Mouse (Mus musculus) midbrain, embryonic 10.5 days (tissue): ENCODE measurements around the gene Slc25a10. TPM values are rescaled to one million over a fixed set of nuclear protein-coding genes. Genes with fewer than 3 reads are reported as not detected.

Experiments
- DNase-seq: peaks from one replicate; pipeline ENCODE4 v3.0.0-alpha.2; 2017; ENCODE audit warnings: low spot score
- H3K27ac ChIP-seq: fragments of 300-500 bp; sonication (generic); replicated peaks from 2 replicates; pipeline ENCODE4 v1.5.1; 2016; ENCODE audit warnings: mild to moderate bottlenecking
- H3K27me3 ChIP-seq: fragments of 300-500 bp; sonication (generic); 2 replicates; pipeline ENCODE4 v1.6.1; 2016; ENCODE audit warnings: low read depth, mild to moderate bottlenecking; ENCODE audit not compliant: poor library complexity, severe bottlenecking
- H3K36me3 ChIP-seq: fragments of 300-500 bp; sonication (generic); 2 replicates; pipeline ENCODE4 v1.6.1; 2016; ENCODE audit warnings: mild to moderate bottlenecking, moderate library complexity
- H3K4me1 ChIP-seq: fragments of 300-500 bp; sonication (generic); 2 replicates; pipeline ENCODE4 v1.6.1; 2016
- H3K4me3 ChIP-seq: fragments of 300-500 bp; sonication (generic); 2 replicates; pipeline ENCODE4 v1.5.1; 2016; ENCODE audit warnings: mild to moderate bottlenecking, moderate library complexity
- H3K9me3 ChIP-seq: fragments of 300-500 bp; sonication (generic); replicated peaks from 2 replicates; pipeline ENCODE4 v1.6.1; 2016; ENCODE audit warnings: mild to moderate bottlenecking
- whole genome bisulfite sequencing: fragments of 180-500 bp; shearing (Covaris S2); methylation state at CpG from one replicate; pipeline ENCODE4 v1.1.7; 2016; 5-methylcytosine and 5-hydroxymethylcytosine counted together
- polyA plus RNA-seq: library from polyadenylated mRNA; unstranded; fragments of >200 nt; fragmentation: Nextera tagmentation; extraction: Ambion mirVana; gene quantifications from 2 replicates; pipeline ENCODE4 v1.2.1, GENCODE M21; 2016

Slc25a10 gene
- polyA plus RNA-seq, 1 experiment from 2014 or later = 53.4 TPM

GRCm38 (mm10) chr11:120490291-120491046 lies 1.2 kb upstream of the Slc25a10 start:
- peaks cover 60% of the 10 kb centered on the region for H3K36me3 ChIP-seq
- WGBS = 38% methylated on average over 4 of the region's 4 CpGs

DNA sequence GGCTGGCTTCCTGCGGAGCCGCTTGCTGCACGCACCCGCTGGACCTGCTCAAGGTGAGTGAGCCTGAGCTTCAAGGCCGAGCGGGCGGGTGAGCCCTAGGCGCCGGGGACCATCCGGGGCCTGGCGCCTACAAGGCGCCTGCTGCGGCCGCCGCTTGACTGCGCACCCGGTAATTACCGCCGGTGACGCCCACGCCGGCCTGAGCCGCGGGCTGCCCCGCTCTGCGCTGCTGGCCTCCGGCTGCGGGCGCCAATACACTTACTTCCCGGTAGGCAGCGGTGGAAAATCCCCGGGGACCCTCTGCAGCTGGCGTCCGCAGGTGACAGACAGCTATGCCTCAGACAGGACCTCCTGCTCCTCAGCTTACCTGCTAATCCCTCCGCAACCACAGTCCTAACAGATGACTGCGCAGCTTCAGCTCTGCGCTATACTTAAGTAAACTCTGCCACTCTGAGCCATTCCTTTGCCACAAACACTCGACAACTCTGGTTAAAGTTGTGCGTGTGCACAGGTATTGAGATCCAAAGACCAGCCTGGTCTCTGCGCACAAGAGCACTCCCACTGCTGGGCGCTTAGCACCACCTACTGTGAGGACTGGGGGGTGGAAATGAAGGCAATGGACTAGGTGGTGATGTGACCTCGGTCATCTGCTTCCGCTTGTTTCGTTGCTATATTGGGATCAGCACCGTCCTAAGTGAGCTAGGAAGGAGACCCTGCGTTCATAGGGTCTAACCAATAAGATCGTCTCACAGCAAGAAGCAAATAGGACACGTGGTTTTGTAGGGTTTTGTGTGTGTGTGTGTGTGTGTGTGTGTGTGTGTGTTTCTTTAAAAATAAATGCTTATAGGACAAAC lies 611 bp downstream of the Slc25a10 start:
- H3K36me3 ChIP-seq = peaks cover 60% of the 10 kb centered on the region
- peaks cover 49% of the 10 kb centered on the region for H3K4me1 ChIP-seq
- no peaks in the 10 kb centered on the region for H3K27me3 ChIP-seq
- WGBS = under 1% methylated on average over 48 of the region's 48 CpGs
- peak overlapping the region; percentile 91 for H3K27ac ChIP-seq
- peak; percentile 52 for DNase-seq
- peak overlapping the region; percentile 93 for H3K4me3 ChIP-seq
- H3K9me3 ChIP-seq = no peaks in the 10 kb centered on the region

More at GRCm38 (mm10) chr11:120490291-120491046, 1.2 kb upstream of the Slc25a10 start:
- DNase-seq = no peak
- Histone ChIP-seq H3K4me3 (peak overlapping the region; percentile 93), H3K9me3 (no peaks in the 10 kb centered on the region), H3K27ac (peak overlapping the region; percentile 91), H3K4me1 (peaks cover 55% of the 10 kb centered on the region), H3K27me3 (no peaks in the 10 kb centered on the region)

DNA sequence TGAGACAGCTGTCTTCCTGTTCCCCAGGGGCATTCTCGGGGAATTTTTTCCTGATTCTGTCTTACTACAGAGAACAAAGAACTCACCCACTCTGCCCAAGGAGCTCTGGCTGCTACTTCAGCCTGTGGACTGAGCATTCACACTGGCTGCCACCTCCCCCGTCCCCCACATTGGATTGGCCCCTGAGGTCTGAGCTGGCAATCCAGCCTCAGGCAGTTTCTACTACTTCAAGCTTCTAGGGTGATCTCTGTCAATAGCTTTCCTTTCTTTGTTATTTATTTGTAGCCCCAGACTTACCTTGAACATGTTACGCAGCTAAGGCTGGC lies 1.2 kb downstream of the Slc25a10 start:
- Histone ChIP-seq H3K9me3 (no peaks in the 10 kb centered on the region), H3K4me1 (peaks cover 49% of the 10 kb centered on the region), H3K27ac (peak overlapping the region; percentile 91), H3K4me3 (peak overlapping the region; percentile 93), H3K36me3 (peaks cover 60% of the 10 kb centered on the region), H3K27me3 (no peaks in the 10 kb centered on the region)
- 33% methylated on average over 3 of the region's 3 CpGs for WGBS
- no peak for DNase-seq

- peaks cover 49% of the 10 kb centered on the region for H3K4me1 ChIP-seq
- peak overlapping the region; percentile 91 for H3K27ac ChIP-seq
- DNase-seq = no peak
- H3K36me3 ChIP-seq = peaks cover 60% of the 10 kb centered on the region
- no peaks in the 10 kb centered on the region for H3K27me3 ChIP-seq
- 83% methylated on average over 3 of the region's 3 CpGs for WGBS
- H3K9me3 ChIP-seq = no peaks in the 10 kb centered on the region
- peak overlapping the region; percentile 93 for H3K4me3 ChIP-seq
Observed at GRCm38 (mm10) chr11:120493351-120493750, 1.7 kb downstream of the Slc25a10 start.

DNA sequence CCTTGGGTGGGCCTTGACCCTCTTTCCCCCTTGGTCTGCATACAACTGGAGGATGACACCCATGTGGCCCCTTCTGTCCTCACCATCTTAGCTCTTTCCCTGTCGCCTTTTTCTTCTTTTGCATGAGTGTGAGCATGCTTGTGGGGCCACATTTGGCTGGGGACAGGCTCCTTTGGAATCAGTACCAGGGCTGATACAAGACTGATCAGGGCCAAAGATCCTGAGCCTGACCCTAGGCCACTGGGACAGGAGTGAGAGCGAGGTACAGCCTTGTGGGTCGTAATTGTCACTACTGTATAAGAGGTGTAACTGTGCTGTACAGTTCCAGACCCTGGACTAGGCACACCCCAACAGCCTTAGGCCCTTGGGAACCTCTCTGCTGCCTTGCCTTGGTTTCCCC lies 2.3 kb downstream of the Slc25a10 start:
- peaks cover 60% of the 10 kb centered on the region for H3K36me3 ChIP-seq
- peaks cover 49% of the 10 kb centered on the region for H3K4me1 ChIP-seq

GRCm38 (mm10) chr11:120497436-120497835 lies 5.8 kb downstream of the Slc25a10 start:
- no peak overlapping the region for H3K4me3 ChIP-seq
- DNase-seq = no peak

More for the DNA sequence above, 2.3 kb downstream of the Slc25a10 start:
- Histone ChIP-seq H3K9me3 (no peaks in the 10 kb centered on the region), H3K27ac (no peak overlapping the region), H3K27me3 (no peaks in the 10 kb centered on the region), H3K4me3 (no peak overlapping the region)
- no peak for DNase-seq
- WGBS = 77% methylated on average over 3 of the region's 3 CpGs

DNA sequence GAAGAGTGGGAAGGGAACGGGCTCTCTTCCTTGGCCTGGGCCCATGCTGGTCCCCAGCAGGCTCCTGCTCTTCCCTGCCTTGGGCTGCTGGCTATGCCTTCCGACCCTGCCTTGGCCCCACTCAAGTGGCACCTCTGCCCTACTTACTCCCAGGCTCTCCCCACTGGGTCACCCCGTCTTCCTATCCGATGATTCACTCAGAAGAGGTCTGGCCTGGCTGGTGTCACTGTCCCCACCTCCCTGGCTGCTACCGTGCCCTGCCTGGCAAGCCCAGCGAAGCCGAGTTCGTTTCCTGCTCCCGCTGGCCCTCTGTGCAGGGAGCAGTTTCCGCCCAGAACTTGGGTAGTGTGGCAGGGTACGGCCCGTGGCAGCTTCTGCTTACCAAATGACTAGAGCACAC lies 6.6 kb downstream of the Slc25a10 start:
- DNase-seq = no peak
- Histone ChIP-seq H3K36me3 (peaks cover 56% of the 10 kb centered on the region), H3K4me1 (peaks cover 10% of the 10 kb centered on the region), H3K9me3 (no peaks in the 10 kb centered on the region), H3K27ac (no peak overlapping the region), H3K27me3 (no peaks in the 10 kb centered on the region), H3K4me3 (no peak overlapping the region)
- 97% methylated on average over 12 of the region's 12 CpGs for WGBS

More at GRCm38 (mm10) chr11:120497436-120497835, 5.8 kb downstream of the Slc25a10 start:
- 92% methylated on average over 3 of the region's 3 CpGs for WGBS
- Histone ChIP-seq H3K27ac (no peak overlapping the region), H3K27me3 (no peaks in the 10 kb centered on the region), H3K9me3 (no peaks in the 10 kb centered on the region), H3K4me1 (peaks cover 18% of the 10 kb centered on the region), H3K36me3 (peaks cover 56% of the 10 kb centered on the region)

DNA sequence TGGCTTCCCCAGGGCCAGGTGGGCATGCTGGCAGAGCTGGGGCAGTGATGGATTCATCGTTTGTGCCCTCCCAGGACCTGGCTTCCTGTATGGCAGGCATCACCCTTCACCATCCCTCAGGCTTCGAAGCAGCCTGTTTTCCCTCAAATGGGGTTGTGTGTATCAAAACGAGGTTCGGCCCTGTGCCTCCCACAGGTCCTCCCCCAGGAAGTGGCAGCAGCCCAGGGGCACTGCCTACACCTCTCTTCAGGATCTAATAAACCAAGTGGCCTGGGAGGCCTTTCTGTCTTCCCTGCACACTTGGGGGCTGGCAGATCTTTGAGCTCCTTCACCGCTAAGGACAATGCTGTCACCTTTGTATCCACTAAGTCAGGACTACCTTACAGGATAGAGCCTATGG lies 7.3 kb downstream of the Slc25a10 start:
- Histone ChIP-seq H3K9me3 (no peaks in the 10 kb centered on the region), H3K4me3 (no peak overlapping the region), H3K36me3 (peaks cover 56% of the 10 kb centered on the region), H3K4me1 (peaks cover 4% of the 10 kb centered on the region), H3K27me3 (no peaks in the 10 kb centered on the region), H3K27ac (no peak overlapping the region)
- 89% methylated on average over 5 of the region's 5 CpGs for WGBS
- DNase-seq = no peak

DNA sequence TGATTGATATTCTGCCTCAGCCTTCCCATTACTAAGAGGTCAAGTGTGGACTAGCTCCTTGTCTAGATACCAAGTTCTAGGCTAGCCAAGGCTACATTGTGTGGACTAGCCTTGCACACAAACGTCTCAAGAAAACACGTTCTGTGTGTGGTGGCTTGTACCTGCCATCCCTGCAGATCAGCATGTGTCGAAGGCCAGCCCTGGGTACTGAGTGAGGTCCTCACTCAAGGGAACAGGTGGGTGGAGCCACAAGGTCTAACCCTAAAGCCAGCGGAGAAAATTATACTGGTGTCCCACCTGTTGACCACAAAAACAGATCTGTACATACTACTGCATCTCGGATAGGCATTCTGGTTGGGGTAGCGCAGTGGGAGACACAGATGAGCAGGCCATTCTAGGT lies 8.3 kb downstream of the Slc25a10 start:
- Histone ChIP-seq H3K36me3 (peaks cover 46% of the 10 kb centered on the region), H3K9me3 (no peaks in the 10 kb centered on the region), H3K27ac (no peak overlapping the region), H3K27me3 (no peaks in the 10 kb centered on the region), H3K4me3 (no peak overlapping the region), H3K4me1 (no peaks in the 10 kb centered on the region)
- 80% methylated on average over 6 of the region's 6 CpGs for WGBS
- DNase-seq = no peak

DNA sequence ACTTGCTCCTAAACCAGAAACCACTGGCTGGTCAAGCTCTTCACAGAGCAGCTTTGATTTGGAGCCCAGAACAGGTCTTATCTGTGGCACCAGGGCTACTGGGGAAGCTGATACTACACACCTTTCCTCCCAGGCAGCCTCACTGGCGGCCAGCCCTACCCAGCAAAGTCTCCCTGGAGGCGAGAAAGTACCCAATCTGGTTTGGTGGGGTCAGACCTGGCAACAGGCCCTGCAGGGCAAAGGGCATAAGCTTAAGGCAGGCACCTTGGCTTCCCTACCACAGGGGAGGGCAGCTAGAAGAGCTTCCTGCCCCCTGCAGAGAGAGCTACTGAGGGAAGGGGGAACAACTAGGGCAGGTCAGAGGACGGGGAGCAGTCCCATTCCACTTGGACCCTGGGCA lies 8.7 kb downstream of the Slc25a10 start:
- Histone ChIP-seq H3K27ac (no peak overlapping the region), H3K4me3 (no peak overlapping the region), H3K4me1 (no peaks in the 10 kb centered on the region), H3K27me3 (no peaks in the 10 kb centered on the region), H3K36me3 (peaks cover 41% of the 10 kb centered on the region), H3K9me3 (no peaks in the 10 kb centered on the region)
- no peak for DNase-seq
- 26% methylated on average over 3 of the region's 3 CpGs for WGBS

DNA sequence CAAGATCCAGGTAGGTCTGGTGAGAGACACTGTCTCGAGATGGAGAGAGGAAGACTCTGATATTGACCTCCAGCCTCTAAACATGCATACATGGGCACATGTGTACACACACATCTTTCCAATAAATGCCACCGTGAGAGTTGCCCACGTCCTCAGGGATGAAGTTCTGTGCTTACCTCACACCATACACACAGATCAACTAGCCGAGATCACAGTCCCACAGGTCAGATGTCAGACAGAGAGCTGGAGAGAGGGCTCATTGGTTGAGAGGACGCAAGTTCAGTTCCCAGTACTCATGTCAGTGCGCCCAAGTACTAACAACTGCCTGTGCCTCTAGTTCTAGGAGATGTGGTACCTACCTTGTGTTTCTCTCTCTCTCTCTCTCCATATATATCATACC lies 9.4 kb downstream of the Slc25a10 start:
- Histone ChIP-seq H3K27me3 (no peaks in the 10 kb centered on the region), H3K9me3 (no peaks in the 10 kb centered on the region), H3K4me1 (no peaks in the 10 kb centered on the region), H3K36me3 (peaks cover 34% of the 10 kb centered on the region), H3K27ac (no peak overlapping the region), H3K4me3 (no peak overlapping the region)
- DNase-seq = no peak
- 69% methylated on average over 6 of the region's 6 CpGs for WGBS

DNA sequence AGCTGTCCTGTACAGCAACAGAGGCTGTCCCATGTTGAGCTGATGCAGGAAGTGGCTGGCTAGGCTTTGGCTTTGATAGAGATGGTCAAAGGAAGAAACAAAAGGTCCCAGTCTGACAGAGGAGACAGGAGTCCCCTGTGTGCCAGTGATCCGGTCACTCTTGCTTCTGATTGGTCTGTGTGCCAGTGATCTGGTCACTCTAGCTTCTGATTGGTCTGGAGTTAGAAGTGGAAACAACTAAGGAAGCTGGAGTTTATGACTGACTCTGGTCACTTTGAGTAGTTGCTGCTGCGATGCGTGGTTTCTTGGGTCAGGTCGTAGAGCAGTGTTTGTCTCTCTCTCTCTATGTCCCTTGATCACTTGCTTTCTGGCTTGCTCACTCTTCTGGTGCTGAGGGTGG lies 10.1 kb downstream of the Slc25a10 start:
- H3K27ac ChIP-seq = no peak overlapping the region
- peaks cover 28% of the 10 kb centered on the region for H3K36me3 ChIP-seq
- H3K27me3 ChIP-seq = no peaks in the 10 kb centered on the region
- H3K4me3 ChIP-seq = no peak overlapping the region
- no peaks in the 10 kb centered on the region for H3K9me3 ChIP-seq
- no peak for DNase-seq
- no peaks in the 10 kb centered on the region for H3K4me1 ChIP-seq
- 95% methylated on average over 4 of the region's 4 CpGs for WGBS

- WGBS = 92% methylated on average over 3 of the region's 3 CpGs
- no peak for DNase-seq
- H3K4me3 ChIP-seq = no peak overlapping the region
- peaks cover 12% of the 10 kb centered on the region for H3K4me1 ChIP-seq
- H3K27me3 ChIP-seq = no peaks in the 10 kb centered on the region; the same call in 1 of the 2 replicates
- H3K9me3 ChIP-seq = no peaks in the 10 kb centered on the region
- no peak overlapping the region for H3K27ac ChIP-seq
- no peaks in the 10 kb centered on the region for H3K36me3 ChIP-seq
Observed at GRCm38 (mm10) chr11:120505661-120506060, 14.0 kb downstream of the Slc25a10 start.
